Mouse (Mus musculus) thymus, adult 2 months (tissue): ENCODE data around the gene Rusc2.

Experiments used
- CTCF ChIP-seq: fragments of 200-500 bp; IDR thresholded peaks from 2 replicates; pipeline ENCODE4 v1.5.1; 2012; ENCODE audit warnings: mild to moderate bottlenecking, control low read depth, low read length, moderate library complexity, borderline replicate concordance; ENCODE audit not compliant: control insufficient read depth, poor library complexity, insufficient read depth; ENCODE audit errors: extremely low read depth
- POLR2A ChIP-seq: fragments of 200-500 bp; IDR thresholded peaks from 2 replicates; pipeline ENCODE4 v1.6.1; 2012; ENCODE audit warnings: mild to moderate bottlenecking, low read length, control low read depth, moderate library complexity; ENCODE audit not compliant: control insufficient read depth, poor library complexity, insufficient read depth; ENCODE audit errors: extremely low read depth

GRCm38 (mm10) chr4:43384083-43384460 is 2.3 kb downstream of the Rusc2 start:
- TF ChIP-seq CTCF (no peak), POLR2A (no peak)
